Mouse (Mus musculus) induced T-regulatory cell, adult 2 months (primary cell): ENCODE measurements around the gene Mrps18a.

ENCODE experiments used
- DNase-seq: peaks from one replicate; pipeline ENCODE4 v3.0.0-alpha.2; 2012; ENCODE audit warnings: low read depth

The Mrps18a gene

GRCm38 (mm10) chr17:46102608-46103159, 8.1 kb upstream of the Mrps18a start:
- no peak for DNase-seq

- DNase-seq: no peak
Observed at GRCm38 (mm10) chr17:46104487-46104886, 6.3 kb upstream of the Mrps18a start.

- no peak for DNase-seq
Observed at GRCm38 (mm10) chr17:46108286-46108685, 2.5 kb upstream of the Mrps18a start.

- no peak for DNase-seq
Observed at GRCm38 (mm10) chr17:46115489-46115888, 4.7 kb downstream of the Mrps18a start.

DNA sequence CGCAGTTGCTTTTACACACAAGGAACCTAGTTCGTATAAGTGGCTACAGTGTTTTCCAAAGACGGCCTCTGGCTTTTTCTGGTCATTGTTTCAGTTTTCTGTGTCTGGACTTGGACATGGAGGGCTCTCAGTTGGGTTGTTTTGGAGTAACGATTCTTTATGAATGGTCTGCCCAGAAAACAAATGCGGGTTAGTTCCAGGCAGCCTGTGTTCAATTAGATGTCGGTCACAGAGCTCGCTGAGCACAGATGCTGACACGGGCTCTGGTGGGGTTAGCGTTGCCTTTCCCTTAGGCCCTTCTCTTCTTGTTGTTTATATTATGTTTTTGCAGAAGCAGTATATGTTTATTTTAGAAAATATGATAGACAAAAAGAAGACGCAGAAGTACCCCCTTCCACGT, 5.4 kb downstream of the Mrps18a start:
- DNase-seq: no peak

DNA sequence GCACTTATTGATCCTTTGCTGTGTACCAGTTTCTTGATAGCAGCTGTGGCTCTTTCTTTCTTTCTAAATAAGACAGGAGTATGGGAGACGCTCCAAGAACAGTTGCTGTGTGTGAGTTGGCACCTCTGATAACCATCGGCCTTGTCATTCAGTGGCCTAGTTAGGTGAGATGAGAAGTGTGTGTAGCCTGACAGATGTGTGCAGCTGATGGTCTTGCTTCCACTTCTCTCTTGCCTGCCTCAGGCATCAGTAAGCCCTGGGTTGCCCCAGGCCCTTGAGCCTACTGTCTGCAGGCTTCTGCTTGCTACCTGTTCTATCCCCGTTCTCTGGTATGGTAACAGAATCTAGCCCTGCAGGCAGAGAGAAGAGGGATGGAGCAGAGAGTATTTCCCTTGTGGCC, 6.1 kb downstream of the Mrps18a start:
- no peak for DNase-seq

- DNase-seq: no peak
Observed at GRCm38 (mm10) chr17:46117623-46118422, 7.0 kb downstream of the Mrps18a start.

DNA sequence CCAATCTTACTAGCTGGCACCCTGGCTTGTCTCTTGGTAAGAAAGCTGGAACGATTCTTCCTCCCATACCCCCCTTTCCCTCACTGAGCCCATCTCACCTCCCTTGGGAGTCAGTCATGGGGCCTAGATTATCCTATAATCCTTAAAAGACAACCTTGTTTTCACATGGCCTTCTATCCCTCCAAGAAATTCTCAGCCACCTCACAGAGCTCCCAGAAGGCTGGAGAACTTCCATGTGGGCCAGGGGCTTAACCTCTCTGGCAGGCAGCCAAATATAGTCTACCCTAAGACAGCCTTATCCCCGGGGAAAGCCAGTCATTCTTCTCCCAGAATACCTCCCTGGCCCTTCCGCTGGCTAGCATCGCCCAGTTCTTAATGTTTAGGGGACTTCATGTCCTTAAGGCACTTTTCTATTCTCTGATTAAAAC, 7.7 kb downstream of the Mrps18a start:
- DNase-seq: no peak

GRCm38 (mm10) chr17:46119641-46120040, 8.9 kb downstream of the Mrps18a start:
- no peak for DNase-seq

GRCm38 (mm10) chr17:46122791-46123190, 12.0 kb downstream of the Mrps18a start:
- no peak for DNase-seq

GRCm38 (mm10) chr17:46123285-46123684, 12.5 kb downstream of the Mrps18a start:
- DNase-seq: no peak

GRCm38 (mm10) chr17:46123953-46124700, 13.3 kb downstream of the Mrps18a start:
- DNase-seq: no peak

GRCm38 (mm10) chr17:46126608-46127007, 15.8 kb downstream of the Mrps18a start:
- no peak for DNase-seq

GRCm38 (mm10) chr17:46127814-46128493, 17.2 kb downstream of the Mrps18a start:
- no peak for DNase-seq

- DNase-seq: no peak
Observed at GRCm38 (mm10) chr17:46129741-46130498, 19.1 kb downstream of the Mrps18a start.

DNA sequence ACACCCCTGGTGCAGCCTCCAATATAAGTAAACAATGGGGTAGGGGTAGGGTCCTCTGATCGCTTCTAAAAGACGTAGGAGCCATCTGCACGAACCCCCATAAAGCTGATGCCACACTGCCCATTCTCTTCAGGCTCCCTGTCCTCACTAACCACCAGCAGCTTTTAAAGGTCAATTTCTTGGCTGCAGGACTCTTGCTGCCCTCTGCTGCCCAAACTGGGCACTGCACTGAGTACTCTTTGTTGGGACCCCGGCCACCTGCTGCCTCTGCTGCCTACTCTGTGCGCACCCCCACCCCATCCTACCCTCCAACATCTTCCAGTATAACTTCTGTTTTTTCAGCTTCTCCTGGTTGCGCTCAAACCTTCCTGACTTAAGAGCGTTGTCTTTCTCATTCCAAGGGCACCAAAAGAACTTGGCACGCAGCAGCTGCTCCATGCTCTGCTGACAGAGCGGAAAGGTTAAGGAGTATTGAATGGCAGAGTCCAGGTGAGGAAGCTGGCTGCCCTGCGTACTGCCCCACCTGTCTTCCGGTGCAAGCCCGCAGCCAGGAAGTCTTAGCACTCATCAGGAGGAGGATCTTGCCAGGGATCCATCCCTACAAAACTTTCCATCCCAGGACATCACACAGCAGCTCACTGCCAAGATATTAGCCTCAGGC, 21.4 kb downstream of the Mrps18a start:
- peak; percentile 69 for DNase-seq

DNA sequence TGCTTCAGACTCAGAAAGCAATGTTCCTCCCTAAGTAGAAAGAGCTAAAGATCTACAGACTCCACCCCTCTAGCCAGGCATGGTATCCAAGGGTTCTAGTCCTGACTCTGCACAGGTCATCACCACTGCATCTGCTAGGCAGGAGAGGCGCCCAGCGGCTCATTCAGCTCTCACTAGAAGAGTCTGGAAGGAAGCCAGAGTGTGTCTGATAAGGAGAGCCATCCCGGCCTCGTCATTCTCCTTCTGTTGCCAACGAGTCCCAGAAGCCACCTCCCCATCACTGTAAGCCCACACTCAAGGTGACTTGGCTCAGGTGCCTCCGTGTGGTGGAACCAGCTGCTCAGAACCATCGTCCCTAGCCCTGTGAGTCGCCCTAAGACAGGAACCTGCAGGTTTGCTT, 22.1 kb downstream of the Mrps18a start:
- DNase-seq: no peak

DNA sequence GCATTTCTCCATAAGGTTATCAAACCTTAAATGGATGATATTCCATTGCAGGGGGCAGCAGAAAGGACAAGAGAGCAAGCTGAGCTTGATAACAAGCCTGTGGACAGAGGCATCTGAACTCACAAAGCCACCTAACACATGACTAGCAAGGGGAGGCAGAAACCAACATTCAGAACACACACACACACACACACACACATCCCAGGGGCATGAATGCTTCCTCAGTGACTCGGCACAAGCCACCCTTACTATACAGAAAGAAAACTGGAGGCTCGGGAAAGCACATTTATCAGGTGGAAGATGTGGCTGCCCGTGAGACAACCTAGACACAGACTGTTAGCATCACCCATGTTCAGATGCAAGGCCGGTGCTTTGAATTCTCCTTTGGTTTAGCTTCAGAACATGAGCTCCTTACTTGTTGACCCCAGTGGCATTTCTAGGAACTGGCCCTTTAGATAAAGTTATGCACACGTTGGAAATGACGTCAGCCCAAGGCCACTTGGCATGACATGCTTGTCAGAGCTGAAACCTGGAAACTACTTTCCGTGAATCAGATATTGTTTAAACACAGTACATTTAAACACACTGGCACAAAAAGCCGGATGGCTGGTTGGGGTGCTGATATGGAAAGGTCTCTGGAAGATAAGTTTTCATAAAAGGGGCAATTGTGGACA, 27.9 kb downstream of the Mrps18a start:
- no peak for DNase-seq

DNA sequence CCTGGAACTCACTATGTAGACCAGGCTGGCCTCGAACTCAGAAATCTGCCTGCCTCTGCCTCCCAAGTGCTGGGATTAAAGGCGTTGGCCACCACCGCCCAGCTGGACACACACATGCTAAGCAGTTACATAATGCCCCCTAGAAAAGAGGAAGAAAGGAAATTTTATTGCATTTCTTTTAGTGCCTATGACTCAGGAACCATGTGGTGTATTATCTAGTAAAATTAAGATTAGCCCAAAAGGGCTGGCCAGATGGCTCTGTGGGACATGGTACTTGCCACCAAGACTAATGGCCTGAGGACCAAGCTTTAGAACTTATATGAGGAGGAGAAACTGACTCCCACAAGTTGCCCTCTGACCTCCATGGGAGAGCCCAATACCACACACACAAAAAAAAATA, 29.1 kb downstream of the Mrps18a start:
- DNase-seq: no peak

DNA sequence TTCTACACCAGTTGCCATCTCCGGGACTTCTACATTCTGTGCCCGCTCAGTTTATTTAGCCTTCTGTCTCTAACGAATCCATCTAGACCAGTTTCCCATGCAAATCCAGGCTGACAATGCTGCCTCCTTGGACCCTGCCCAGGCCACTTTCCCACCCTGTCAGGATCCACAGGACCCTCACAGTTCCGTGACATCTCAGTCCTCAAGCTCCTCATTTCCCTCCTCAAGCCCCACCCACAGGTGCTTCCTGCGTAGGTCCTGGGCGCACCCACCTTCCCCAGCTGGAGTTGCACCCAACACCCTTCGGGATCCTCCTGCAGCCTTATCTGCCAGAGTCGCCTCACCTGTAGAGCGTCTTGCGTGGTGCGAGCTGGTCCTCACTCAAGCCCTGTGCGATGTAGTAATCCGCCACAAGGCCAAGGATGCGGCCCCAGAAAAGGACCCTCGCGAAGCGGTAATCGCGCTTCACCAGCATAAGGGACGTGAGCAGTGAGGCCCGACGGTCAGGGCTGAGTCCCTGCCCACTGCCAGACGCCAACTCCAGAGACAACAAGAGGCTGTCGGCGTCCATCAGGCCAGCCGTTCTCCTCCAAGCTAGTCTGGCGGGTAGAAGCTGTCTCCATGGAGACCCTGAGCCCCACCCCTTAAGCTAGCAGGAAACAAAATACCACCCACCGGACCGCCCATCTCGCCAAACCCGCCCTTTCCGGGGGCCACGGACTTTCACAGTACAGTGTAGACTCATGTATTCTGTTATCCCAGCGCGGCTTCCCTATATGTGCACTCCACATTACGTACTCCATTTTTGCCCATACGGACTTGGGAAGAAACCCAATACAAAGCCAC, 33.0 kb downstream of the Mrps18a start, which contains the start of gene Rsph9:
TSS of gene Rsph9 (minus strand) at position 639 of the 846 bp plus-strand sequence.
- DNase-seq: peak; percentile 88
